Mouse (Mus musculus) intestine, embryonic 16.5 days (tissue): ENCODE results near the gene Myo1f. TPM values are rescaled to one million over a fixed set of nuclear protein-coding genes. Genes with fewer than 3 reads are reported as not detected.

ENCODE experiments used
- ATAC-seq: fragments of 200-750 bp; cut with Nextera tagmentation; 2 replicates; pipeline ENCODE4 v1.8.0; 2017; ENCODE audit warnings: moderate TSS enrichment, moderate library complexity
- H3K27ac ChIP-seq: fragments of 300-500 bp; sonication (generic); 2 replicates; pipeline ENCODE4 v1.5.1; 2014; ENCODE audit warnings: mild to moderate bottlenecking, low read length
- H3K27me3 ChIP-seq: fragments of 300-500 bp; sonication (generic); replicated peaks from 2 replicates; pipeline ENCODE4 v1.6.1; 2014; ENCODE audit warnings: low read length, control low read depth, mixed read lengths; ENCODE audit not compliant: control insufficient read depth, insufficient read depth
- H3K36me3 ChIP-seq: fragments of 300-500 bp; sonication (generic); 2 replicates; pipeline ENCODE4 v1.6.1; 2014; ENCODE audit warnings: low read length, control low read depth; ENCODE audit not compliant: control insufficient read depth, insufficient read depth
- H3K4me1 ChIP-seq: fragments of 300-500 bp; sonication (generic); 2 replicates; pipeline ENCODE4 v1.6.1; 2014; ENCODE audit warnings: low read length, control low read depth, mixed read lengths; ENCODE audit not compliant: control insufficient read depth, insufficient read depth
- H3K4me2 ChIP-seq: fragments of 300-500 bp; sonication (generic); 2 replicates; pipeline ENCODE4 v1.6.1; 2014; ENCODE audit warnings: low read depth, low read length, control low read depth
- H3K4me3 ChIP-seq: fragments of 300-500 bp; sonication (generic); 2 replicates; pipeline ENCODE4 v1.5.1; 2014; ENCODE audit warnings: mild to moderate bottlenecking, low read length
- H3K9ac ChIP-seq: fragments of 300-500 bp; sonication (generic); 2 replicates; pipeline ENCODE4 v1.6.1; 2014; ENCODE audit warnings: low read depth, low read length
- H3K9me3 ChIP-seq: fragments of 300-500 bp; sonication (generic); 2 replicates; pipeline ENCODE4 v1.6.1; 2016; ENCODE audit warnings: low read length, control low read depth; ENCODE audit not compliant: control insufficient read depth
- WGBS: fragments of 180-500 bp; shearing (Covaris S2); extraction: QIAGEN DNeasy Blood & Tissue Kit; methylation state at CpG from one replicate; pipeline ENCODE4 v1.1.7; 2014; 5-methylcytosine and 5-hydroxymethylcytosine counted together
- polyA plus RNA-seq: library from polyadenylated mRNA; unstranded; fragments of >200 nt; fragmentation: Nextera tagmentation; extraction: Ambion mirVana; gene quantifications from 2 replicates; pipeline ENCODE4 v1.2.1, GENCODE M21; 2015

Gene Myo1f
- polyA plus RNA-seq, 1 experiment from 2014 or later = 3.9 TPM

GRCm38 (mm10) chr17:33563527-33564076, 8.1 kb downstream of the Myo1f start:
- H3K27ac ChIP-seq = no peak overlapping the region
- 69% methylated on average over 2 of the region's 2 CpGs for WGBS
- H3K9me3 ChIP-seq = no peaks in the 10 kb centered on the region
- H3K4me1 ChIP-seq = no peaks in the 10 kb centered on the region
- H3K36me3 ChIP-seq = no peaks in the 10 kb centered on the region
- no peaks in the 10 kb centered on the region for H3K27me3 ChIP-seq
- no peak overlapping the region for H3K9ac ChIP-seq
- no peak overlapping the region for H3K4me2 ChIP-seq
- ATAC-seq = no peak
- H3K4me3 ChIP-seq = no peak overlapping the region

- Histone ChIP-seq H3K4me3 (no peak overlapping the region), H3K9ac (no peak overlapping the region), H3K36me3 (no peaks in the 10 kb centered on the region), H3K4me1 (no peaks in the 10 kb centered on the region), H3K27ac (no peak overlapping the region), H3K27me3 (no peaks in the 10 kb centered on the region), H3K4me2 (no peak overlapping the region), H3K9me3 (no peaks in the 10 kb centered on the region)
- no peak for ATAC-seq
- 58% methylated on average over 1 of the region's 1 CpGs for whole genome bisulfite sequencing
These were observed 9.1 kb downstream of the Myo1f start for GRCm38 (mm10) chr17:33564599-33564998.

- Histone ChIP-seq H3K9ac (no peak overlapping the region), H3K9me3 (no peaks in the 10 kb centered on the region), H3K36me3 (no peaks in the 10 kb centered on the region), H3K4me3 (no peak overlapping the region), H3K4me1 (no peaks in the 10 kb centered on the region), H3K4me2 (no peak overlapping the region), H3K27ac (no peak overlapping the region), H3K27me3 (no peaks in the 10 kb centered on the region)
- WGBS = 78% methylated on average over 2 of the region's 2 CpGs
- ATAC-seq = no peak
These were observed 10.7 kb downstream of the Myo1f start for GRCm38 (mm10) chr17:33566182-33566581.

GRCm38 (mm10) chr17:33584061-33584460, 28.6 kb downstream of the Myo1f start:
- Histone ChIP-seq H3K36me3 (no peaks in the 10 kb centered on the region), H3K4me2 (no peak overlapping the region), H3K27ac (no peak overlapping the region), H3K9ac (no peak overlapping the region), H3K4me3 (no peak overlapping the region), H3K27me3 (no peaks in the 10 kb centered on the region; the same call in 1 of the 2 replicates), H3K4me1 (no peaks in the 10 kb centered on the region), H3K9me3 (no peaks in the 10 kb centered on the region)
- no peak for ATAC-seq
- 76% methylated on average over 4 of the region's 4 CpGs for WGBS

- H3K27ac ChIP-seq = no peak overlapping the region
- no peaks in the 10 kb centered on the region for H3K36me3 ChIP-seq
- H3K27me3 ChIP-seq = no peaks in the 10 kb centered on the region; the same call in 1 of the 2 replicates
- WGBS = 72% methylated on average over 17 of the region's 17 CpGs
- no peaks in the 10 kb centered on the region for H3K9me3 ChIP-seq
- H3K9ac ChIP-seq = no peak overlapping the region
- no peaks in the 10 kb centered on the region for H3K4me1 ChIP-seq
- ATAC-seq = no peak
- H3K4me2 ChIP-seq = no peak overlapping the region
- no peak overlapping the region for H3K4me3 ChIP-seq
These were observed 30.5 kb downstream of the Myo1f start for GRCm38 (mm10) chr17:33586011-33586410.

GRCm38 (mm10) chr17:33597271-33597670, 41.8 kb downstream of the Myo1f start:
- no peaks in the 10 kb centered on the region for H3K4me1 ChIP-seq

GRCm38 (mm10) chr17:33598506-33598905, 43.0 kb downstream of the Myo1f start:
- Histone ChIP-seq H3K9me3 (no peaks in the 10 kb centered on the region), H3K36me3 (no peaks in the 10 kb centered on the region), H3K9ac (no peak overlapping the region), H3K4me3 (no peak overlapping the region), H3K27ac (no peak overlapping the region), H3K4me2 (no peak overlapping the region), H3K4me1 (no peaks in the 10 kb centered on the region), H3K27me3 (no peaks in the 10 kb centered on the region)
- 91% methylated on average over 5 of the region's 5 CpGs for WGBS
- no peak for ATAC-seq

More at GRCm38 (mm10) chr17:33597271-33597670, 41.8 kb downstream of the Myo1f start:
- Histone ChIP-seq H3K9me3 (no peaks in the 10 kb centered on the region), H3K36me3 (no peaks in the 10 kb centered on the region), H3K9ac (no peak overlapping the region), H3K27me3 (no peaks in the 10 kb centered on the region), H3K27ac (no peak overlapping the region; the same call in 1 of the 2 replicates), H3K4me2 (no peak overlapping the region), H3K4me3 (no peak overlapping the region)
- ATAC-seq = no peak

GRCm38 (mm10) chr17:33599836-33600475, 44.4 kb downstream of the Myo1f start:
- 88% methylated on average over 8 of the region's 8 CpGs for WGBS
- no peaks in the 10 kb centered on the region for H3K36me3 ChIP-seq

GRCm38 (mm10) chr17:33600831-33601230, 45.3 kb downstream of the Myo1f start:
- Histone ChIP-seq H3K4me2 (no peak overlapping the region), H3K27ac (no peak overlapping the region), H3K4me1 (no peaks in the 10 kb centered on the region), H3K36me3 (no peaks in the 10 kb centered on the region), H3K9ac (no peak overlapping the region), H3K4me3 (no peak overlapping the region), H3K9me3 (no peaks in the 10 kb centered on the region), H3K27me3 (no peaks in the 10 kb centered on the region)
- no peak for ATAC-seq
- 86% methylated on average over 3 of the region's 3 CpGs for WGBS

More at GRCm38 (mm10) chr17:33599836-33600475, 44.4 kb downstream of the Myo1f start:
- no peak overlapping the region for H3K27ac ChIP-seq
- no peaks in the 10 kb centered on the region for H3K9me3 ChIP-seq
- no peaks in the 10 kb centered on the region for H3K4me1 ChIP-seq
- H3K4me3 ChIP-seq = no peak overlapping the region
- ATAC-seq = no peak
- H3K4me2 ChIP-seq = no peak overlapping the region
- H3K9ac ChIP-seq = no peak overlapping the region
- H3K27me3 ChIP-seq = no peaks in the 10 kb centered on the region

GRCm38 (mm10) chr17:33601947-33602346, 46.4 kb downstream of the Myo1f start:
- H3K4me2 ChIP-seq = no peak overlapping the region
- no peak overlapping the region for H3K27ac ChIP-seq
- H3K4me3 ChIP-seq = no peak overlapping the region
- H3K27me3 ChIP-seq = no peaks in the 10 kb centered on the region
- WGBS = 82% methylated on average over 12 of the region's 12 CpGs
- ATAC-seq = no peak
- no peak overlapping the region for H3K9ac ChIP-seq
- no peaks in the 10 kb centered on the region for H3K9me3 ChIP-seq
- H3K36me3 ChIP-seq = no peaks in the 10 kb centered on the region
- no peaks in the 10 kb centered on the region for H3K4me1 ChIP-seq
